Mouse (Mus musculus): ENCODE results near the gene Mtus2. TPM values are rescaled to one million over a fixed set of nuclear protein-coding genes. Genes with fewer than 3 reads are reported as not detected.

The Mtus2 gene
- total and polyA plus RNA-seq, 3 experiments = 0.08 TPM; not detected in 2

DNA sequence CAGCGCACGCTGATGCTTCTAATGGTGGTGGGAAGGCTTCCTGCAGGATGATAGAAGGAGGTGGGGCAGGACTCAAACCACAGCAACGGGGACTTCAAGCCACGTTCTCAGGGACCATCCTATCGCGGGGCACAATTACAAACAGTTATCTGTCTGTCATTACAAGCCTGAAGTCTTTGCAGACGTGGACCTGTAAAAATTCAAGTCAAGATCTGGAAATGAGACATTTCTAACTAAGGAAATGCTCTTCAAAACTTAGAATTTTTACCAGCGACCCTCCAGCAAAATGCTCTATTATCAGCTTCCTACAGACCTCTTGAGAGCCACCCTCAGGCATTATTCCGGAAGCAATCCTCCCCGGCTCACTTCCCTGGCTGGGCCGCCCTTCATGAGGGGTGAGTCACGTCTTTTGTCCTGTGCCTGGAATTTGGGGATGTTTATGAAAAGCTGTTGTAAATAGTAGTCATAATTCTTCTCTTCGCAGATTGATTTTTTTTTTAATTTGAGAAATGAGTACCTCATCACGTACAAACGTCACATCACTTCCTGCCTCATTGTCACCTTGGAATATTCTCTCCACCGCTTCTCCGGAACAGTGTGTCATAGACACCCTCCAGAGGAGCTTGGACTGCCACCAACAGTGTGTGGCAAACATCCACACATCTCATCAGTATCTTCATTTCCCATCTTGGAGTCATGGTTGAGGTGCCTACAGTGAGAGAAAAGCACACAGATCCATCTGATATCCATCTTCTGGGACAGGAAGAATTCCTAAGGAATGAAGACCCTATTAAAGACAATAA is 38.9 kb upstream of the Mtus2 start:
- H3K79me2 ChIP-seq (ENCODE audit: control insufficient read depth, insufficient read depth, low read length, poor library complexity) = no peaks in the 10 kb centered on the region
- H3K27me3 ChIP-seq (ENCODE audit: control insufficient read depth in 1 of 2, insufficient read depth in 2 of 2, low read length in 2 of 2) = no peaks in the 10 kb centered on the region
- H3K9ac ChIP-seq (ENCODE audit: control insufficient read depth, low read depth, low read length, poor library complexity, severe bottlenecking) = no peak overlapping the region
- DNase-seq (ENCODE audit: low read depth, low spot score) = peak; percentile 65
- no peaks in the 10 kb centered on the region for H3K9me3 ChIP-seq (replicated peaks; ENCODE audit: insufficient read depth, low read length)
- H3K27ac ChIP-seq (ENCODE audit: control insufficient read depth, low read depth, low read length) = no peak overlapping the region
- no peaks in the 10 kb centered on the region for H3K36me3 ChIP-seq (ENCODE audit: control insufficient read depth in 1 of 2, insufficient read depth in 2 of 2, low read length in 2 of 2)
- no peaks in the 10 kb centered on the region for H3K4me1 ChIP-seq (ENCODE audit: control insufficient read depth in 1 of 2, insufficient read depth in 2 of 2, low read length in 2 of 2)
- 0 out of 4 replicates have a peak overlapping the region, but pooled peaks of 1 of the 2 experiments have one; percentile 15 for H3K4me3 ChIP-seq (ENCODE audit: control insufficient read depth in 1 of 2, insufficient read depth in 1 of 2, low read depth in 2 of 2, low read length in 2 of 2)
- peak; percentile 20; the same call in 1 of the 2 replicates for TF ChIP-seq MYB (IDR thresholded peaks at IDR 0.05; ENCODE audit: low read depth, low read length)
- no peak for TF ChIP-seq TAL1 (IDR thresholded peaks at IDR 0.05; ENCODE audit: low read length)

DNA sequence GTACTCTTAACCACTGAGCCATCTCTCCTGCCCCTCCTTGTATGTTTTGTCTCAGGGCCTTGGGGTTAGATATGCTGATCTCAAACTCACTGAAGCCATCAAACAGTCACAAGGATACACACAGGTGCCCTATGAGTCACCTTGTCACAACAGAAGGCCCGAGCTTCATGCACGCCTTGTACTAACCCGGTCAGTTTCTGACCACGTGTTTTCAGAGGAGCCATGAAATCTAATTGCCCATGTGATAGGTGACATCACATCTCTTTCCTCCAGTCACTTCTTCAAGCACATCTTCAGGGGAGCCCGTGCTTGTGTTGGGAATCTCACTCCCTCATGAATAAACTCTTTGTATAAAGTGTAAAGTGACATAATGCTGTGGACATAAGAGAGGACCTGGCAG is 32.5 kb upstream of the Mtus2 start:
- Histone ChIP-seq H3K36me3 (ENCODE audit: control insufficient read depth in 1 of 2, insufficient read depth in 2 of 2, low read length in 2 of 2) (no peaks in the 10 kb centered on the region), H3K79me2 (ENCODE audit: control insufficient read depth, insufficient read depth, low read length, poor library complexity) (no peaks in the 10 kb centered on the region), H3K4me1 (ENCODE audit: control insufficient read depth in 1 of 2, insufficient read depth in 2 of 2, low read length in 2 of 2) (no peaks in the 10 kb centered on the region), H3K4me3 (ENCODE audit: control insufficient read depth in 1 of 2, insufficient read depth in 1 of 2, low read depth in 2 of 2, low read length in 2 of 2) (no peak overlapping the region), H3K27me3 (ENCODE audit: control insufficient read depth in 1 of 2, insufficient read depth in 2 of 2, low read length in 2 of 2) (no peaks in the 10 kb centered on the region), H3K27ac (ENCODE audit: control insufficient read depth, low read depth, low read length) (no peak overlapping the region), H3K9ac (ENCODE audit: control insufficient read depth, low read depth, low read length, poor library complexity, severe bottlenecking) (no peak overlapping the region), H3K9me3 (replicated peaks; ENCODE audit: insufficient read depth, low read length) (no peaks in the 10 kb centered on the region)
- TF ChIP-seq POLR2AphosphoS2 (IDR thresholded peaks at IDR 0.05; ENCODE audit: low read length) = no peak
- no peak for TF ChIP-seq CHD1 (IDR thresholded peaks at IDR 0.05; ENCODE audit: low read depth, low read length)
- TF ChIP-seq USF1 (IDR thresholded peaks at IDR 0.05; ENCODE audit: low read depth, low read length) = no peak
- TF ChIP-seq TAL1 (IDR thresholded peaks at IDR 0.05; ENCODE audit: low read length) = no peak
- TF ChIP-seq MYC (IDR thresholded peaks at IDR 0.05; ENCODE audit: low read depth, low read length) = no peak
- TF ChIP-seq ZKSCAN1 (IDR thresholded peaks at IDR 0.05; ENCODE audit: low read depth, low read length) = no peak
- TF ChIP-seq ZC3H11A (IDR thresholded peaks at IDR 0.05; ENCODE audit: low read depth, low read length) = no peak
- no peak for TF ChIP-seq SMC3 (IDR thresholded peaks at IDR 0.05; ENCODE audit: low read depth, low read length)
- no peak for TF ChIP-seq POLR2AphosphoS5 (IDR thresholded peaks at IDR 0.05; ENCODE audit: borderline replicate concordance, low read depth, low read length)
- no peak for TF ChIP-seq MYB (IDR thresholded peaks at IDR 0.05; ENCODE audit: low read depth, low read length)
- TF ChIP-seq RAD21 (IDR thresholded peaks at IDR 0.05; ENCODE audit: low read depth, low read length) = no peak
- no peak for TF ChIP-seq MAX (IDR thresholded peaks at IDR 0.05; ENCODE audit: low read length)
- TF ChIP-seq ZNF384 (IDR thresholded peaks at IDR 0.05; ENCODE audit: low read depth, low read length) = no peak
- DNase-seq (ENCODE audit: low read depth, low spot score) = no peak
